Mouse (Mus musculus) left cerebral cortex, adult 2 months (tissue): Measurements from ENCODE around the gene Col18a1. TPM values are rescaled to one million over a fixed set of nuclear protein-coding genes. Genes with fewer than 3 reads are reported as not detected.

ENCODE experiments used
- DNase-seq, 2 experiments: peaks; one replicate each; pipeline ENCODE4 v3.0.0; 2021 to 2022; ENCODE audit warnings: low spot score in 2 of 2, mixed read lengths in 1 of 2; ENCODE audit errors: extremely low spot score in 1 of 2
- H3K27ac ChIP-seq: fragments of 200-600 bp; 2 replicates; pipeline ENCODE4 v1.8.1; 2022
- H3K4me3 ChIP-seq: fragments of 200-600 bp; 2 replicates; pipeline ENCODE4 v1.8.1; 2022
- CTCF ChIP-seq: fragments of 200-600 bp; IDR thresholded peaks from 2 replicates; pipeline ENCODE4 v1.8.1; 2022; ENCODE audit warnings: antibody characterized with exemption, mild to moderate bottlenecking, moderate library complexity
- intact Hi-C: fragments of 180-260 bp; cut with DNase I; formaldehyde crosslinking; loops from one replicate; pipeline ENCODE4 v1.15.1; 2025
- total RNA-seq, 2 experiments: library from RNA; stranded (reverse); gene quantifications; 2 replicates each; pipeline ENCODE4 v1.2.3; 2021

Gene Col18a1
- total RNA-seq, 2 experiments from 2014 or later: 3.6 to 3.8 TPM

DNA sequence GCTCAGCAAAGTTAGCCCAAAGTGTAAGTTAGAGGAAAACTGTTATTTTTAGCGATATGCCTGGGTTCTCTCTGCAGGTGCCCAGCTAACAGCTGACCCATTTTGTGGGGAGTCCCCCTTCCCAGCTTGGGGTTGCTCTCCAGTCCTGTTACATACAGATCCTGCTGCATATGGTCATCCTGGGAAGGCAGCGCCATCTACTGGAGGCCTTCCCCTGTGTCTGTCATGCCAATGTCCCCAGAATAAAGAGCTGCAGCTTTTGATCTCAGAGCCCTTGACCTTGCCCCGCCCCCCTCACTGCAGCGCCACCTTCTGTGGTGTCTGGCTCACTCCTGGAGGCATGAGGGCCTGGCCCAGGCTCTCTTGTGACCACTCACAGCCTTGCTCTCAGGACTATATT, 96.3 kb downstream of the Col18a1 start:
- no peak overlapping the region for H3K4me3 ChIP-seq
- no peak overlapping the region for H3K27ac ChIP-seq
- peak; percentile 41 to 63 for DNase-seq
- intact Hi-C loops: loop anchor here (1.0 kb wide), 1 partner anchor 235 kb away; no protein-coding TSS in a partner anchor
- peak; percentile 72 for TF ChIP-seq CTCF

DNA sequence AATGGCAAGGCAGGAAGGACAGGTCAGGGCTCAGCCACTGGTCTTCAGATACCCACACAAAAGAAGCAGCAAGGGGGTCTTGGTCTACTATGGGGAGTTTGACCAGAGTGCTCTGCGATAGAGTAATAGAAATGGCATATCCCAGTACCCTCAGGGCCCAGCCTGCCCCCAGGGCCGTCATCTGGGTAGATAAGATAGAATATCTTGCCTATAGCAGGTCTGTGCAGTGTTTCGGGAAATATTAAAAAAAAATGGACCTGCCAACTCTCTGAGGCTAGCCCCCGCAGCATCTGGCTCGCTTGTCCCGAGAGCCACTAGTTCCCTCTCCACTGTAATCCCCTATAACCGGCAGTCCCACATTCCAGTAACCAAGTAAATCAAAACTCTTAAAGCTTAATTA, 97.9 kb downstream of the Col18a1 start:
- no peak overlapping the region for H3K27ac ChIP-seq
- intact Hi-C loops: no loop called here
- no peak overlapping the region for H3K4me3 ChIP-seq
- no peak for TF ChIP-seq CTCF
- no peak for DNase-seq

DNA sequence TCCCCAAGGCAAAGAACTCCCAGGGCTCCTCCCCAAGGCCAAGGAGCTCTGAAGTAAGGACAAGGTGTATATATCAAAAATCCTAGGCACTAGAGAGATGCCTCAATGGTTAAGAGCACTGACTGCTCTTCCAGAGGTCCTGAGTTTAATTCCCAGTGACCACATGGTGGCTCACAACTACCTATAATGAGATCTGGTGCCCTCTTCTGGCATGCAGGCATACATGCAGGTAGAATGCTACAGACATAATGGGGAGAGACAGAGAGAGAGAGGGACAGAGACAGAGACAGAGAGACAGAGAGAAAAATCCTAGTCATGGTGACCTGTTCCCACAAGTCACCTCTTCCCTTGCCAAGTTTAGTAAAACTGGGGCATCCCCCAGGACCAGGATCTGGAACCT, 101.7 kb downstream of the Col18a1 start:
- no peak for DNase-seq
- intact Hi-C loops: no loop called here
- TF ChIP-seq CTCF: peak; percentile 12; the same call in 1 of the 2 replicates
- Histone ChIP-seq H3K4me3 (no peak overlapping the region), H3K27ac (no peak overlapping the region)

DNA sequence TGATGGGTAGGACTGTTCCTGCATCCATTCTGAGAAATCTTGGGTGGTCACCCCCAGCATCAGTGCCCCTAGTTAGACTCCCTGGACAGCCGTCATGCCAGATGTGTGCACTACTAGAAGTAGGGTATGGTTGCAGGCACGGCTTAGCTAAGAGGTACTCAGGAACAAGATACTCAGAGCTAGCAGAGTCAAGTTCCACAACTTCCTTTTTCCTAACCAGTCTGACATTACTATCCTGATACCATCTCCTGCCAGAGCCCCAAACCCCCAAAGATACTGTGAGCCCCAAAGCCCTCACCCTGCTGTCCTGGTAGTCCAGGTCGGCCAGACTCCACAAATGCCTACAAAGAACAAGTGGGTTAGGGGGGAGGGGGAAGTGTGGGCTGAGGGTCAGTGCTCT, 102.1 kb downstream of the Col18a1 start:
- no peak overlapping the region for H3K4me3 ChIP-seq
- no peak overlapping the region for H3K27ac ChIP-seq
- no peak for DNase-seq
- intact Hi-C loops: no loop called here
- no peak for TF ChIP-seq CTCF

DNA sequence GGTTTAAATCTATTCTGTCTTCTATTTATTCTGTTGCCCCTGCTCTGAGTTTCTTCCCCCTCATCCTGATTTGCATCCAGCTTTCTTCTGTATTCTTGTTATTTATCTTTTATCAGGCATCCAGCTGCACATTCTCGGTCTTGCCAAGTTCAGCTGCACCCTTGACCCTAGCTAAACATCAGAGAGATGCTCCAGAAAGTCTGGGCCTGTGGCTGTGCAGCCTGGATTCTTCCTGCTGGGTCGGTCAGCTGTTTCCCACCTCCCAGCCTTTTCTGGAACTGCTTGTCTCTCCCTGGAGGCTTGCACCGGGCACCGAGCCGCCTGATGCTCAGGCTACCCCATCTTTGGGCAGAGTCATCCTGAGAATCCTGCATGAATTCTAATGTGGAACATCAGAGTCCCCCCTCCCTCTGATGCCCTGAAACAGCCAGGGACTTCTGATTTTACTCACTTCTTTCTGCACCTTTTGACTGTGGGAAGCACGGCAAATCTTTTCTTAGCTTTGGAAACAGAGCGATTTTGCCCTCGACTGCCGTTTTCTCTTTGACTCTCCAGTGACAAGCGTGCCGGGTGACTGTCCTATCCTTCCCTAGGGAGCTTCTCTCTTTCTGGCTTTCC, 103.8 kb downstream of the Col18a1 start:
- intact Hi-C loops: no loop called here
- H3K4me3 ChIP-seq: no peak overlapping the region
- TF ChIP-seq CTCF: no peak
- DNase-seq: no peak
- peak overlapping the region; percentile 47; the same call in 1 of the 2 replicates for H3K27ac ChIP-seq

DNA sequence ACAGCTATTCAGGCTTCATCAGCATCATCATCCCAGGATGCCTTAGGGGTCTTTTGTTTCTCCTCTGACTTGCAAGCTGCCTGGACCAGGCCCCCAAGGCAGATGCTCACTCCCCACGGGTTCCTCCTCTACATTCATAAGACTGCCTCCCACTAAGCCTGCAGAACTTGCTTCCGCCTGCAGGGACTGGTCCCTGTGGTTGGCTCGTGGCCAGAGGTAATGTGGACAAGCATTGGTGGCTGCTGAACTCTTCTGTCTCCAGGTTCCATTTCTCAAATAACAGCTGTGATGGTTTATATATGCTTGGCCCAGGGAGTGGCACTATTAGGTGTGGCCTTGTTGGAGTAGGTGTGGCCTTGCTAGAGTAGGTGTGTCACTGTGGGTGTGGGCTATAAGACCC, 104.9 kb downstream of the Col18a1 start:
- intact Hi-C loops: no loop called here
- no peak overlapping the region for H3K4me3 ChIP-seq
- TF ChIP-seq CTCF: no peak; the same call in 1 of the 2 replicates
- no peak for DNase-seq
- H3K27ac ChIP-seq: no peak overlapping the region

DNA sequence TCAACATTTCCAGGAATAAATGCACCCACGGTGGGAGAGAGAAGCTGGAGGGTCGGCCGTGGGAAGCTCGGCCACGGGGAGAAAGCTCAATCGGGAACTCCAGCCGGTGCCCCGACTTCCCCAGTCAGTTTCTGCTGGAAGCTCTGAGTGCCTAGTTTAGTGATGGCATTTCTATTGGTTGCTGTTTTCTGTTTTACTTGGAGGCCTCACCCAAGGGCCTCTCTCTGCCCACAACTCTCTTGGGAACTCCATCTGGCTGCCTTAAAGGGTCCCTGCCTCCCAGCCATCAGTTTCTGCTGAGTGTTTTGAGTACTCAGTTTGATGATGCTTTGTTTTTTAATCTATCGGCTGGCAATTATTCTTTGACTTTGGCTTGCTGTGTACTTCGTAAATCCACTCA, 109.6 kb downstream of the Col18a1 start:
- DNase-seq: no peak
- intact Hi-C loops: no loop called here
- H3K27ac ChIP-seq: no peak overlapping the region
- no peak overlapping the region for H3K4me3 ChIP-seq
- TF ChIP-seq CTCF: no peak

DNA sequence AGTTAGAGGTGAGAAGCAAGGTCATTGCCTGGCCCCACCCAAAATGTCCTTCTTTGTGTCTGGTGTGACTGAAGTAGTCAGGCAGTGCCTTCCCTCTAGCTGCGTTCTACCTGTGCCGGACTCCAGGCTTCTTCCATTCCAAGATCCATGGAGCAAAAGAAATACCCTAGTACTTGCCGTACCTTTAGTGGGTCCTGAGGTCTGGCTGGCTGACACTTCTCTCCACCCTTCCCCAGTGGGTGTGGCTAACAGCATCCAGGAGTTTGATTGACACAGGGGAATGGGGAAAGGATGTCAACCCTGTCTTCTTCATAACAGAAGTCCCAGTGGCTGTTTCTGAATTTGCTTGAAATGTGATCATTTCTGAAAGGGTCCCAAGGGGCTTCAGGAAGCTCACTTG, 117.7 kb downstream of the Col18a1 start:
- Histone ChIP-seq H3K27ac (no peak overlapping the region), H3K4me3 (no peak overlapping the region)
- no peak for DNase-seq
- TF ChIP-seq CTCF: no peak
- intact Hi-C loops: no loop called here

DNA sequence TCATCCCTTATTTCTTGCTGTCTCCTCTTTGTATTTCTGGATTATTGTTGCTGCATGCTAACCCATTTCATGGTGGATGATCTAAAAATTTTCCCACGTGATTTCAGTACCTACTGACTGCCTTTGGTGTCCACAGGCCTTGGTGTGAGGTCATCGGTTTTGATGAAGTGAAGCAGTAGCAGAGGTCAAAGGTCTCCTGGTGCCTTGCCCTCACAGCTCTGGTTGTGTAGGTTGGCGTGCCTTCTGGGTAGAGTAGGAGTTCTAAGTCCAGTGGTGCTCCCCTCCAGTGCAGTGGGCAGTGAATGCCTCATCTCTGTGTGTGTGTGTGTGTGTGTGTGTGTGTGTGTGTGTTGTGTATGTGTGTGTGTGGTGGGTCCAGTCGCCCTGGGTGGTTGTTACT, 118.2 kb downstream of the Col18a1 start:
- TF ChIP-seq CTCF: no peak
- no peak for DNase-seq
- Histone ChIP-seq H3K4me3 (no peak overlapping the region), H3K27ac (no peak overlapping the region)
- intact Hi-C loops: no loop called here

DNA sequence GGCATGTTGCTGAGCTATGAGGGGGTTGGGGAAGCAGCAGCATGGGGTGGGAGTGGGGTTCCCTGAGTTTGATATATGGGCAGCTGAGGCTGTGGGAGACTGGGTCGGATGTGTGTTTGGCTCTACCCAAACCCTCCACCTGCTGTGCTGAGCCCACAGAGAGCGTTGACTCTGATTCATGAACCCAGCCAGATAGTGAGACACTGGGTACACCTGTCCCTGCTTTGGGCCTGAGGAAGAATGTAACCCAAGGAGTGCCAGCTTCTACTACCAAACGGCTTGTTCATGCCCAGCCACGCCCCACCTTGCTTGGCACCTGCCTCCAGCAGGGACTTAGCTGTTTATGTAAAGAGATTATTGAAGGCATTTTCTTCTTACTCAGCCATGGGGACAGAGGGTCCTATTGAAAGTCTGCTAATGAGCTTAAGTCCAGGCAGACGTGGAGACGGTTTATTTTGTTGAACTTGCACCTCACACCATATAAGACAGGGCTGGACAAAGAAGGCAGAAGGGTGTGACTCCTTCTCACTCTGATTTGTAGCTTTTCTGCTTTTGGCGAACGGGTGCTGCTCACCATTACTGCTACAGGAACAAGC, 127.7 kb downstream of the Col18a1 start:
- no peak overlapping the region for H3K27ac ChIP-seq
- DNase-seq: no peak
- intact Hi-C loops: no loop called here
- H3K4me3 ChIP-seq: no peak overlapping the region
- TF ChIP-seq CTCF: no peak

DNA sequence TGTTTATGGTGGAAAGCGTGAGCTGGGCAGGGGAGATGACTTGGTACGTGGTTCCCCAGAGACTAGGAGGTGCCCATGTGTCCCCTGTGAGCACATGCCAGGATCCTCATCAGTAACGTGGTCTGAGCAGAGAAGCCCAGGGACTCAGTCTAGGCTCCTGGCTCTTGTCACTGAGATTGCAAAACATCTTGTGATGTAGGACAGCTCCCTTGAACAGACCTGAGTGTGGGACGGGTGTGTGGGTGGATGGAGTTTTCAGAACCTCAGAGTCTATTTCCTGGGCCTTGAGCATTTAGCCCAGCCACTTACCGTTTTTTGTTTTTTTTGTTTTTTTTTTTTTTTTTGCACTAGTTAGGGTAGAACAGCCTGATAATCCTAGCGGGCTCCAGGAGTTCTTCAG, 130.9 kb downstream of the Col18a1 start:
- DNase-seq: peak; percentile 58 to 72
- intact Hi-C loops: no loop called here
- TF ChIP-seq CTCF: no peak
- H3K4me3 ChIP-seq: peak overlapping the region; percentile 77; the same call in 1 of the 2 replicates
- H3K27ac ChIP-seq: peak overlapping the region; percentile 91

DNA sequence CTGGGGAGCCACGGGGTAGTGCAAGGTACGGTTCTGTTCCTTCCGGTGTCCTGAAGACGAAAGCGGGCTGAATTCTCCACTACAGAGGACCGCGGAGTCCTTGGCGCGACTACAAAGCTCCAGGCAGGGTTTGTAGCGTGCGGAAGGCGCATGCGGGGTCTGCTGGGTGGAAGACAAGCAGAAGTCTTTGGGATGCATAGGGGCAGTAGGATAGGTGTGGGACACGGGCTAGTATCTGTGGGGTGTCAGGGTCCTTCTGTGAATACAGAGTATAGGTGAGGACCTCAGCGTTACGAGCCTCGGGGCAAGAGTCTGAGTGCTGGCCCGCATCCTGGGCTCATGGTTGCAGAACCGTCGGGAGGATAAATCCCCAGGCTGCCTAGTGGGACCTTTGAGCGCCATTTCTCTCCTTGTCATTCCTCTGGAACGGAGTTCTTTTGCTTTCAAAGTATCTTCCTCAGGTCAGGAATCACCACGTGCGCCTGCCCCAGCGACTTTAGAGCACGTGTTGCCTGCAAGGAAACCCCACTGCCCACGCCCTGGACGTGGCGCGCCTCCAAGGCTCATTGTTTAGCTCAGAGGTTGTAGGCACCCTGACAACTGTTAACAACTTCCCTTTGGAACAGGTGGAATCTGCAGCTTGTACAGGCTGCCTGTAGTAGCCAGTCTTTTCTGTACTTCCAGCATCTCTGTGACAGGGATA, 132.9 kb downstream of the Col18a1 start:
- intact Hi-C loops: no loop called here
- Histone ChIP-seq H3K27ac (peak overlapping the region; percentile 91), H3K4me3 (peak overlapping the region; percentile 77)
- no peak for TF ChIP-seq CTCF
- peak; percentile 45 to 68 for DNase-seq
